Mouse (Mus musculus) liver, adult 2 months (tissue): ENCODE results near the gene Gm9936.

Experiments
- CTCF ChIP-seq: fragments of 200-500 bp; IDR thresholded peaks from 2 replicates; pipeline ENCODE4 v1.5.1; 2011; ENCODE audit warnings: low read depth, low read length, control low read depth
- POLR2A ChIP-seq: fragments of 200-500 bp; IDR thresholded peaks from 2 replicates; pipeline ENCODE4 v1.6.1; 2011; ENCODE audit warnings: low read length, control low read depth; ENCODE audit not compliant: insufficient read depth; ENCODE audit errors: extremely low read depth

DNA sequence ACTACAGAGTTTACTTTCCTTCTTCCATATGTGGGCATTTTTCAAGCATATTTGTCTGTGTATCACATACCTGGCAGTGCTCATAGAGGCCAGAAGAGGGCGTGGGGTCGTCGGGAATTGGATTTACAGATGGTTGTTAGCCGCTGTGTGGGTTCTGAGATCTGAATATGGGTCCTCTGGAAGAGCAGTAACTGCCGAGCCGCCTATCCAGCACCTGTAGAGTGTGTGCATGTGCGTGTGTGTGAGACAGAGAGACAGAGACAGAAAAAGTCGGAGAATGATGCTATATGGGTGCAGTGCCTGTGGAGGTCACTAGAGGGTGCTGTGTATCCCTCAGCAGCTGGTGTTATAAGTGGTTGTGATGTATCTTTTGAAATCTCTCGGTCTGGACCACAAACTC, 34.3 kb downstream of the Gm9936 start:
- TF ChIP-seq CTCF (peak; percentile 64), POLR2A (no peak)
